Mouse (Mus musculus): ENCODE measurements around the gene Serpinb6a. TPM values are rescaled to one million over a fixed set of nuclear protein-coding genes. Genes with fewer than 3 reads are reported as not detected.

Serpinb6a gene
- polyA plus RNA-seq, 1 experiment, result 323 TPM

- H3K4me3 ChIP-seq (ENCODE audit: insufficient read depth, poor library complexity, severe bottlenecking), result peak within 1 kb of the TSS; percentile 74
- no peaks in the 10 kb centered on the region for H3K27me3 ChIP-seq (ENCODE audit: control insufficient read depth, insufficient read depth, insufficient read length)
- H3K36me3 ChIP-seq (ENCODE audit: control insufficient read depth, insufficient read depth), result peaks cover 20% of the 10 kb centered on the region
- peak within 1 kb of the TSS; percentile 88 for H3ac ChIP-seq (ENCODE audit: control insufficient read depth, insufficient read length, low read depth)
- peaks cover 9% of the 10 kb centered on the region for H3K79me2 ChIP-seq (ENCODE audit: control insufficient read depth, insufficient read depth)
- no peaks in the 10 kb centered on the region for H3K79me3 ChIP-seq (ENCODE audit: low read depth)
- no peak for TF ChIP-seq CTCF (IDR thresholded peaks at IDR 0.05; ENCODE audit: control insufficient read depth, insufficient read depth, insufficient read length)
- TF ChIP-seq USF1 (IDR thresholded peaks at IDR 0.05; ENCODE audit: low read depth), result no peak
- no peak for TF ChIP-seq MYOD1 (IDR thresholded peaks at IDR 0.05; ENCODE audit: control insufficient read depth, insufficient read length, low read depth)
- no peak for TF ChIP-seq FOSL1 (IDR thresholded peaks at IDR 0.05; ENCODE audit: insufficient read depth, low read length, poor library complexity, severe bottlenecking)
- no peak for TF ChIP-seq MYOG (IDR thresholded peaks at IDR 0.05; ENCODE audit: control insufficient read depth, extremely low read depth, insufficient read length)
- TF ChIP-seq CEBPB (IDR thresholded peaks at IDR 0.05; ENCODE audit: low read depth), result no peak
- TF ChIP-seq MAX (IDR thresholded peaks at IDR 0.05), result no peak
These were observed 34.8 kb upstream of the Serpinb6a start, which contains the start of gene Bphl for GRCm38 (mm10) chr13:34037172-34038055. Gene Bphl (plus strand): TSS chr13:34037597.

- Histone ChIP-seq H3K79me2 (ENCODE audit: control insufficient read depth, insufficient read depth) (peaks cover 9% of the 10 kb centered on the region), H3K79me3 (ENCODE audit: low read depth) (no peaks in the 10 kb centered on the region), H3ac (ENCODE audit: control insufficient read depth, insufficient read length, low read depth) (no peak overlapping the region), H3K4me3 (ENCODE audit: insufficient read depth, poor library complexity, severe bottlenecking) (no peak overlapping the region), H3K27me3 (ENCODE audit: control insufficient read depth, insufficient read depth, insufficient read length) (no peaks in the 10 kb centered on the region), H3K36me3 (ENCODE audit: control insufficient read depth, insufficient read depth) (peaks cover 26% of the 10 kb centered on the region)
- no peak for TF ChIP-seq CTCF (IDR thresholded peaks at IDR 0.05; ENCODE audit: control insufficient read depth, insufficient read depth, insufficient read length)
- no peak for TF ChIP-seq CEBPB (IDR thresholded peaks at IDR 0.05; ENCODE audit: low read depth)
- TF ChIP-seq MAX (IDR thresholded peaks at IDR 0.05), result no peak
- no peak for TF ChIP-seq USF1 (IDR thresholded peaks at IDR 0.05; ENCODE audit: low read depth)
- no peak for TF ChIP-seq MYOD1 (IDR thresholded peaks at IDR 0.05; ENCODE audit: control insufficient read depth, insufficient read length, low read depth)
- no peak for TF ChIP-seq MYOG (IDR thresholded peaks at IDR 0.05; ENCODE audit: control insufficient read depth, extremely low read depth, insufficient read length)
- no peak for TF ChIP-seq FOSL1 (IDR thresholded peaks at IDR 0.05; ENCODE audit: insufficient read depth, low read length, poor library complexity, severe bottlenecking)
These were observed 34.1 kb upstream of the Serpinb6a start for GRCm38 (mm10) chr13:34036726-34037125.

- no peak overlapping the region for H3K4me3 ChIP-seq (ENCODE audit: insufficient read depth, poor library complexity, severe bottlenecking)
- no peak for TF ChIP-seq MAX (IDR thresholded peaks at IDR 0.05)
- no peak for TF ChIP-seq CEBPB (IDR thresholded peaks at IDR 0.05; ENCODE audit: low read depth)
- no peak for TF ChIP-seq MYOG (IDR thresholded peaks at IDR 0.05; ENCODE audit: control insufficient read depth, extremely low read depth, insufficient read length)
- no peak for TF ChIP-seq FOSL1 (IDR thresholded peaks at IDR 0.05; ENCODE audit: insufficient read depth, low read length, poor library complexity, severe bottlenecking)
- TF ChIP-seq CTCF (IDR thresholded peaks at IDR 0.05; ENCODE audit: control insufficient read depth, insufficient read depth, insufficient read length), result no peak
- no peak for TF ChIP-seq MYOD1 (IDR thresholded peaks at IDR 0.05; ENCODE audit: control insufficient read depth, insufficient read length, low read depth)
- TF ChIP-seq USF1 (IDR thresholded peaks at IDR 0.05; ENCODE audit: low read depth), result no peak
- no peaks in the 10 kb centered on the region for H3K79me3 ChIP-seq (ENCODE audit: low read depth)
- no peaks in the 10 kb centered on the region for H3K27me3 ChIP-seq (ENCODE audit: control insufficient read depth, insufficient read depth, insufficient read length)
- peaks cover 9% of the 10 kb centered on the region for H3K79me2 ChIP-seq (ENCODE audit: control insufficient read depth, insufficient read depth)
- no peak overlapping the region for H3ac ChIP-seq (ENCODE audit: control insufficient read depth, insufficient read length, low read depth)
- peaks cover 37% of the 10 kb centered on the region for H3K36me3 ChIP-seq (ENCODE audit: control insufficient read depth, insufficient read depth)
These were observed 32.8 kb upstream of the Serpinb6a start for GRCm38 (mm10) chr13:34035424-34035823.

GRCm38 (mm10) chr13:34032041-34032440 lies 29.4 kb upstream of the Serpinb6a start:
- H3K79me2 ChIP-seq (ENCODE audit: control insufficient read depth, insufficient read depth), result no peaks in the 10 kb centered on the region
- TF ChIP-seq MAX (IDR thresholded peaks at IDR 0.05), result no peak
- TF ChIP-seq MYOG (IDR thresholded peaks at IDR 0.05; ENCODE audit: control insufficient read depth, extremely low read depth, insufficient read length), result no peak
- TF ChIP-seq CTCF (IDR thresholded peaks at IDR 0.05; ENCODE audit: control insufficient read depth, insufficient read depth, insufficient read length), result no peak
- no peak for TF ChIP-seq CEBPB (IDR thresholded peaks at IDR 0.05; ENCODE audit: low read depth)
- no peak for TF ChIP-seq USF1 (IDR thresholded peaks at IDR 0.05; ENCODE audit: low read depth)
- TF ChIP-seq FOSL1 (IDR thresholded peaks at IDR 0.05; ENCODE audit: insufficient read depth, low read length, poor library complexity, severe bottlenecking), result no peak
- TF ChIP-seq MYOD1 (IDR thresholded peaks at IDR 0.05; ENCODE audit: control insufficient read depth, insufficient read length, low read depth), result no peak
- H3K79me3 ChIP-seq (ENCODE audit: low read depth), result peaks cover 1% of the 10 kb centered on the region
- H3K36me3 ChIP-seq (ENCODE audit: control insufficient read depth, insufficient read depth), result peaks cover 71% of the 10 kb centered on the region
- H3K4me3 ChIP-seq (ENCODE audit: insufficient read depth, poor library complexity, severe bottlenecking), result no peak overlapping the region
- H3K27me3 ChIP-seq (ENCODE audit: control insufficient read depth, insufficient read depth, insufficient read length), result no peaks in the 10 kb centered on the region
- H3ac ChIP-seq (ENCODE audit: control insufficient read depth, insufficient read length, low read depth), result no peak overlapping the region

- peaks cover 71% of the 10 kb centered on the region for H3K36me3 ChIP-seq (ENCODE audit: control insufficient read depth, insufficient read depth)
These were observed 19.4 kb upstream of the Serpinb6a start for GRCm38 (mm10) chr13:34021998-34022397.

More at GRCm38 (mm10) chr13:34021998-34022397, 19.4 kb upstream of the Serpinb6a start:
- Histone ChIP-seq H3ac (ENCODE audit: control insufficient read depth, insufficient read length, low read depth) (no peak overlapping the region), H3K79me2 (ENCODE audit: control insufficient read depth, insufficient read depth) (no peaks in the 10 kb centered on the region), H3K79me3 (ENCODE audit: low read depth) (no peaks in the 10 kb centered on the region), H3K4me3 (ENCODE audit: insufficient read depth, poor library complexity, severe bottlenecking) (no peak overlapping the region), H3K27me3 (ENCODE audit: control insufficient read depth, insufficient read depth, insufficient read length) (no peaks in the 10 kb centered on the region)
- TF ChIP-seq MAX (IDR thresholded peaks at IDR 0.05) (no peak), USF1 (IDR thresholded peaks at IDR 0.05; ENCODE audit: low read depth) (no peak), MYOD1 (IDR thresholded peaks at IDR 0.05; ENCODE audit: control insufficient read depth, insufficient read length, low read depth) (no peak), MYOG (IDR thresholded peaks at IDR 0.05; ENCODE audit: control insufficient read depth, extremely low read depth, insufficient read length) (no peak), FOSL1 (IDR thresholded peaks at IDR 0.05; ENCODE audit: insufficient read depth, low read length, poor library complexity, severe bottlenecking) (no peak), CEBPB (IDR thresholded peaks at IDR 0.05; ENCODE audit: low read depth) (no peak), CTCF (IDR thresholded peaks at IDR 0.05; ENCODE audit: control insufficient read depth, insufficient read depth, insufficient read length) (no peak)
